Mouse (Mus musculus) small intestine, adult 2 months (tissue): Measurements from ENCODE around the gene Prg3.

Experiments used
- CTCF ChIP-seq: fragments of 200-500 bp; IDR thresholded peaks from 2 replicates; pipeline ENCODE4 v1.5.1; 2012; ENCODE audit warnings: low read depth, mild to moderate bottlenecking, control low read depth, inconsistent platforms, low read length, moderate library complexity, mixed read lengths; ENCODE audit not compliant: insufficient replicate concordance, insufficient read length; ENCODE audit errors: extremely low read depth
- POLR2A ChIP-seq: fragments of 200-500 bp; IDR thresholded peaks from 2 replicates; pipeline ENCODE4 v1.6.1; 2012; ENCODE audit warnings: low read depth, mild to moderate bottlenecking, control low read depth, inconsistent platforms, low read length, moderate library complexity

DNA sequence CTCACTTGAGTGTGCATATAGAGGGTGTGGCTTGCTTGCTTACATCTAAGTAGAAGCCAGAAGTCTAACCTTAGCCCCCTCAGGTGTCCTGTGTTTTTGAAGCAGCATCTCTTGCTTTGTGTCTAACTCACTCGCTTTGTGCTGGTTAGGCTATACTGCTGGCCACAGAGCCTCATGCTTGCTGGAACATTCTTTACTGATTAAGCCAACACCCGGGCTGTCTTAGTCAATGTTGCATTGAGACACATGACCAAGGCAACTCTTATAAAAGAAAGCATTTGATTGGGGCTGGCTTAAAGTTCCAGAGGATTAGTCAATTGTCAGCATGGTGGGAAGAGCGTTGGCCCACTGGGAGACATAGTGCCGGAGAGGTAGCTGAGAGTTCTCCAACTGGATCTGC lies 46.2 kb upstream of the Prg3 start:
- TF ChIP-seq CTCF, result no peak
- no peak for TF ChIP-seq POLR2A
